Mouse (Mus musculus) lung, embryonic 14.5 days (tissue): ENCODE data around the gene Elavl2. TPM values are rescaled to one million over a fixed set of nuclear protein-coding genes. Genes with fewer than 3 reads are reported as not detected.

ENCODE experiments used
- ATAC-seq: fragments of 200-750 bp; cut with Nextera tagmentation; 2 replicates; pipeline ENCODE4 v1.8.0; 2017; ENCODE audit warnings: mild to moderate bottlenecking, moderate TSS enrichment, moderate library complexity; ENCODE audit not compliant: insufficient read depth
- DNase-seq: peaks from one replicate; pipeline ENCODE4 v3.0.0-alpha.2; 2015
- H3K27ac ChIP-seq: fragments of 300-500 bp; sonication (generic); 2 replicates; pipeline ENCODE4 v1.5.1; 2014; ENCODE audit warnings: low read depth, mild to moderate bottlenecking, moderate library complexity
- H3K27me3 ChIP-seq: fragments of 300-500 bp; sonication (generic); 2 replicates; pipeline ENCODE4 v1.6.1; 2014; ENCODE audit warnings: low read length, control low read depth; ENCODE audit not compliant: insufficient read depth
- H3K36me3 ChIP-seq: fragments of 300-500 bp; sonication (generic); 2 replicates; pipeline ENCODE4 v1.6.1; 2014; ENCODE audit warnings: control low read depth; ENCODE audit not compliant: insufficient read depth
- H3K4me1 ChIP-seq: fragments of 300-500 bp; sonication (generic); 2 replicates; pipeline ENCODE4 v1.6.1; 2014; ENCODE audit warnings: antibody characterized with exemption, control low read depth; ENCODE audit not compliant: insufficient read depth
- H3K4me2 ChIP-seq: fragments of 300-500 bp; sonication (generic); 2 replicates; pipeline ENCODE4 v1.6.1; 2014; ENCODE audit warnings: mild to moderate bottlenecking
- H3K4me3 ChIP-seq: fragments of 300-500 bp; sonication (generic); 2 replicates; pipeline ENCODE4 v1.5.1; 2014; ENCODE audit warnings: low read depth, low read length
- H3K9ac ChIP-seq: fragments of 300-500 bp; sonication (generic); 2 replicates; pipeline ENCODE4 v1.6.1; 2014
- H3K9me3 ChIP-seq: fragments of 300-500 bp; sonication (generic); 2 replicates; pipeline ENCODE4 v1.6.1; 2016; ENCODE audit warnings: low read depth, low read length, control low read depth
- CTCF ChIP-seq: IDR thresholded peaks from 2 replicates; pipeline ENCODE4 v1.5.1; 2016; ENCODE audit warnings: antibody characterized with exemption, low read depth
- WGBS: fragments of 180-500 bp; shearing (Covaris S2); extraction: QIAGEN DNeasy Blood & Tissue Kit; methylation state at CpG from one replicate; pipeline ENCODE4 v1.1.7; 2014; 5-methylcytosine and 5-hydroxymethylcytosine counted together
- polyA plus RNA-seq: library from polyadenylated mRNA; unstranded; fragments of >200 nt; fragmentation: Nextera tagmentation; extraction: Ambion mirVana; gene quantifications from 2 replicates; pipeline ENCODE4 v1.2.1, GENCODE M21; 2014

Gene Elavl2
- polyA plus RNA-seq, 1 experiment from 2014 or later = 4.3 TPM

DNA sequence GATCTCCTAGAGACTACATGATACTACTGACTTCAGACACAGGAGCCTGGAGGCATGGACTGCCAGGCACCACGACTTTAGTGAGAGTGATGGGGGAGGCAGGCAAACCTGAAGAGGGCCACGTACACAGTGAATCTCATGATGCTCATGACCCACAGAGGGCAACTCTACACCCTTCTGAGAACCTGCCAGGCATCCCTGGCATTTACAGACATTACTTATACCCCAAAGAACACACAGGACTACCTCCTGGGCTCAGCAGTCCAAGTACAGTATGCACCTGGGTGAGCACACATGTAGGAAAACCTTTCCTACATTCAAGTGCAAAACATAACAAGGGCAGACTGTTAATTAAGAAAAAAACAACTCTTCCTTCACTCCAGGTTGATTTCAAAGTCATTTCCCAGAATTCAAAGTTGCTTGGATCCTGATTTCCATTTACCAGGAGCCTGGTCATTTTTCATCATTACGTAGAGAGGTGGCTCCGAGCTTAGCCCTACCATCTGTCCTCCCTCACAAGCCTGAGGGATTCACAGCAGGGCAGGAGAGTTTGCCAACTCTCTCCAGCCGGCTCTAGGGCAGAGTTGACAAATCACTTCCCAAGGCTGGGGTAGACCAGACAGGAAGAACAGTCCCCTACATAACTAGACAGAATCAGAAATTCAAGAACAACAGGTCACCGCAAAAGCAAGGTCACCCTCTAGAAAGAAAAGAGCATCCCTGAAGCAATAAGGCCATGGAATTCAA is 161.7 kb downstream of the Elavl2 start:
- no peak overlapping the region for H3K9ac ChIP-seq
- TF ChIP-seq CTCF = no peak
- 58% methylated on average over 6 of the region's 6 CpGs for WGBS
- no peak for DNase-seq
- no peak overlapping the region for H3K4me2 ChIP-seq
- no peak overlapping the region for H3K4me3 ChIP-seq
- H3K9me3 ChIP-seq = no peaks in the 10 kb centered on the region
- no peaks in the 10 kb centered on the region for H3K4me1 ChIP-seq
- ATAC-seq = no peak
- H3K36me3 ChIP-seq = no peaks in the 10 kb centered on the region
- H3K27me3 ChIP-seq = no peaks in the 10 kb centered on the region
- H3K27ac ChIP-seq = no peak overlapping the region

DNA sequence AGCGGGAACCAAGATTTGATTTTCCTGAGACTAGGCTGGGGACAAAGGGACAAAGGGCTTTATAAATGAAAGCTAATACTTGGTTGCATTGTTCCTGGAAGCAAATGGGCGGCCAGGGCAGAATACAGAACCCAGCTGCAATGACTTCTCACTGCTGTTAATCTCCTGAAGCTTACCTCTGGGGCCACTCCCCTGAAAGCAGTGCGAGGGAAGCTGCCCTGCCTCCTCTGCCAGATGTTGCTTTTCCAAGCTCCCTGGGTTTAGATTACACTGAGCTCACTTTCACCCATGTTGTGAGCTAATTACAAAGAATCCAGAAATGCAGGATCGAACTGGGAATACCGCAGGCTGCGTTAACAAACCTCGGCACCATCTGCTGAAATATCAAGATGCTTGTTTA is 163.6 kb downstream of the Elavl2 start:
- no peaks in the 10 kb centered on the region for H3K9me3 ChIP-seq
- DNase-seq (no peak), ATAC-seq (no peak)
- H3K4me2 ChIP-seq = no peak overlapping the region
- no peak for TF ChIP-seq CTCF
- no peaks in the 10 kb centered on the region for H3K36me3 ChIP-seq
- no peak overlapping the region for H3K4me3 ChIP-seq
- H3K27ac ChIP-seq = no peak overlapping the region
- H3K9ac ChIP-seq = no peak overlapping the region
- no peaks in the 10 kb centered on the region for H3K27me3 ChIP-seq
- WGBS = 33% methylated on average over 7 of the region's 7 CpGs
- no peaks in the 10 kb centered on the region for H3K4me1 ChIP-seq

DNA sequence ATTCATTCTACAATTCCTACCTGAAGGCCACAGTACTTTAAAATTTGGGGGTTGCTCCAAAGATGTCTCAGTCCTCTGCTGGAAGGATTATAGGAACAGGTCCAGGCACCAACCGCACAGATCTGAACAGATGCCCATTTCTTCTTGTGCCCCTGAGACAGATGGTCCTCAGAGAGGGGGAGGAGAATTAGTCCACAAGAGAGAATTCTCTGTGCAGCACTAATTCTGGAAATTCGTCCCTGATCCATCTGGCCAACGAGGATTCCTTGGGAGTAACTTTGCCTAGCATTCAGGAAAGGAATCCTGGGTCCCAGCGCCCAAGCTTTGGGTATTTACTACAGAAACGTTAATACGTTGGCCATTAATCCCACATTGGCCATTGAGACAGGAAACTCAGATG is 165.6 kb downstream of the Elavl2 start:
- H3K36me3 ChIP-seq = no peaks in the 10 kb centered on the region
- H3K4me2 ChIP-seq = no peak overlapping the region
- no peak overlapping the region for H3K4me3 ChIP-seq
- H3K27ac ChIP-seq = no peak overlapping the region
- no peak overlapping the region for H3K9ac ChIP-seq
- ATAC-seq = no peak
- WGBS = 84% methylated on average over 6 of the region's 6 CpGs
- H3K4me1 ChIP-seq = no peaks in the 10 kb centered on the region
- no peaks in the 10 kb centered on the region for H3K9me3 ChIP-seq
- H3K27me3 ChIP-seq = no peaks in the 10 kb centered on the region
- no peak for DNase-seq
- no peak for TF ChIP-seq CTCF

DNA sequence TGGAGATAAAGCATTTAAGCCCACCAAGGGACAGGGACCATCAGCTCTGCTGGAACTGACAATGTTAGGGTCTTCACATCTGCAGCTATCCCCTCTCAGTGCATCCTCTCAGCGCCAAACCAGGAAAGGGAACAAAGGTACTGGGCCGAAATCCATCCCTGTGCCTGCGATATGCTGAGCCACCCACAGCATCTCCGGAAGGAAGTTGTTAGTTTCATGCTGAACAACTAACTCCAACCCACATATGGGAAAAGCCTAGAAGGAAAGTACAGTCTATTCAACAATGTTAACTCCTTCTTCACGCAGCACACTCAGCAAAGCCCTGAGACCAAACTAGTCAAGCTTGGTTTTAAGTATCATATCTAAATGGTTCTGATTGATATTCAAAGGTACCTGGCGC is 167.0 kb downstream of the Elavl2 start:
- Histone ChIP-seq H3K4me1 (no peaks in the 10 kb centered on the region), H3K9ac (no peak overlapping the region), H3K4me2 (no peak overlapping the region), H3K36me3 (no peaks in the 10 kb centered on the region), H3K27me3 (no peaks in the 10 kb centered on the region), H3K4me3 (no peak overlapping the region), H3K9me3 (no peaks in the 10 kb centered on the region), H3K27ac (no peak overlapping the region)
- 87% methylated on average over 6 of the region's 6 CpGs for WGBS
- DNase-seq (no peak), ATAC-seq (no peak)
- no peak for TF ChIP-seq CTCF

DNA sequence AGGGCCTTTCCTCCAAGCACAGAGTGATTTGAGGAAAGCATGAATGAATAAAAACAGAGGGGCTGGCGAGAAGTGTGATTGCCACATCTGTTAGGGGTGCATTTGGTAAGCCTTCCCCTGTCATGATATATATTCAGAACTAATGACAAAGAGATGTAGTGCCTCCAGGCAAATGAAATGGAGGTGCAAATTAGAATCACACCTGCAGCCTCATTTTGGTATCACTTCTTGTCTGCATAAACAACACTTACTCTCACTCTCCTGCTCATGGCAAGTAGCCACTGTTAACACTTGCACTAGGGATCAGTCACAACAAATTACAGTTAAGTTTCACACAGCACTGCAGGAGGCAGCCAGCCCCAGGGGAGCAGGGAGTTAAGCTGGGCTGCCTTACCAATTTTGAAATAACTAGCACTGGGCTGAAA is 170.1 kb downstream of the Elavl2 start:
- ATAC-seq (no peak), DNase-seq (no peak)
- Histone ChIP-seq H3K9ac (no peak overlapping the region), H3K4me1 (no peaks in the 10 kb centered on the region), H3K4me2 (no peak overlapping the region), H3K27me3 (no peaks in the 10 kb centered on the region), H3K9me3 (no peaks in the 10 kb centered on the region), H3K36me3 (no peaks in the 10 kb centered on the region), H3K4me3 (no peak overlapping the region), H3K27ac (no peak overlapping the region)
- no peak for TF ChIP-seq CTCF
- 74% methylated on average over 1 of the region's 1 CpGs for WGBS

DNA sequence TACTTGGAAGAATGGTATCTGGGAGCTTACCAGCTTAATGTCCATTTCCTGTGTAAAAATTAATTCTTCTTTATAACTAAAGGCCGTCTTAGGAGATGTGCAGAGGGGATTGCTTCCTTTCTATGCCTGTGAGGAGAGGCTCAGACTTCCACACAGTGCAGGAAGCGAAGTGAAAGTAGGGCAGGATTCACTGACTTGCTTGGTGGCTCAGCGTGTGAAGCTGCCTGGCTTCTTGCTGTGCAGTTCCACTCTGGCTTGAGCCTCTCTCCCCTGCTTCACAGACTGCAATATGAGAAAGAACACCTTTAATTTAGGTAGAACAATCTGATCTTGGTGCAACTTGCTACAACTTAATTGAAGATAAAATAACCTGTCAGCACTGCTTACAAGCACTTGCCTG is 172.2 kb downstream of the Elavl2 start:
- H3K4me2 ChIP-seq = no peak overlapping the region
- no peak overlapping the region for H3K4me3 ChIP-seq
- H3K27me3 ChIP-seq = no peaks in the 10 kb centered on the region
- H3K36me3 ChIP-seq = no peaks in the 10 kb centered on the region
- no peak for DNase-seq
- no peak for TF ChIP-seq CTCF
- H3K4me1 ChIP-seq = no peaks in the 10 kb centered on the region
- no peak for ATAC-seq
- no peaks in the 10 kb centered on the region for H3K9me3 ChIP-seq
- WGBS = 74% methylated on average over 3 of the region's 3 CpGs
- no peak overlapping the region for H3K27ac ChIP-seq
- H3K9ac ChIP-seq = no peak overlapping the region

DNA sequence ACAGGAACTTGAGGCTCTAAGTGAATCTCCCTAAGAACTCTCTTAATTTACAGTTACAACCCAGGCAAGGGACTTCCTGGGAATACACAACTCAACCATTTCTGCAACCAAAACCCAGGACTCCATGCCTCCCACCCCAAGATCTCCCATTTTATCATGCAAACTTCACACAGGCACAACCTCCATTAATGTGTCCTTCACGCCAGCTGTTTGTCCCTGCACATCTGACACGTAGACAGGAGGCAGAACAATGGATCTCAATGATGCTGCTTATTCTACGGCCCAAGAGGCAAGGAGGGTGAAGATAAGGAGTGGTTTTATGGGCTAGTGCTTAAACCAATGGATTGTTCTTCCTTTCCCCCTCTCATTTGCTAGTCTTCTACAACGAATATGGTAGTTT is 176.8 kb downstream of the Elavl2 start:
- H3K27ac ChIP-seq = no peak overlapping the region
- no peaks in the 10 kb centered on the region for H3K27me3 ChIP-seq
- ATAC-seq = no peak
- 84% methylated on average over 4 of the region's 4 CpGs for WGBS
- no peak overlapping the region for H3K4me2 ChIP-seq
- H3K4me3 ChIP-seq = no peak overlapping the region
- H3K9ac ChIP-seq = no peak overlapping the region
- TF ChIP-seq CTCF = no peak
- H3K36me3 ChIP-seq = no peaks in the 10 kb centered on the region
- no peaks in the 10 kb centered on the region for H3K4me1 ChIP-seq
- no peak for DNase-seq
- no peaks in the 10 kb centered on the region for H3K9me3 ChIP-seq
